Mouse (Mus musculus): ENCODE data around the gene Camk2b.
"Not testable (repeated sequence)": the region's sequence is repeated elsewhere in the genome, so short reads cannot be mapped to it uniquely, and the experiment has no call there.

The Camk2b gene

DNA sequence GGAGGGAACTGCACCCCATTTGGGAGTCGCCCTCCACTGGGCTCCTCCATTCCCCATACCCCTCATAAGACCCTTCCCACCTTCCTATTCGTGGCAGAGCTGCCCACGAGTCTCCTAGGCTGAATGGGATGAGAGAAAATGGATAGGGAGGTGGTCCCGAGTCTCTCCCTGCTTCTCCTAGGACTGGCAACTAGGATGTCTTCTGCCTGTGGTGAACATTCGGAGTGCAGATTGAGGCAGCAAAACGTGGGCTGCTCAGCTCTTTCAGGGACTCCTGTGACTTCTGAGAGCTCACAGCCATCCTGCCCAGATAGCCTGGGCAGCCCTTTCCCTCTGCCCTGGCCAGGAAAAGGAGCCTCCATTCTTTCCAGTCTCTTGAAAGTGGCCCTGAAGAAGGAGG is at the start of gene Camk2b:
Gene Camk2b, minus strand, starts transcription at position 187 of the 400 bp plus-strand sequence.
- no peak for DNase-seq (ENCODE audit: low read depth, low spot score)

DNA sequence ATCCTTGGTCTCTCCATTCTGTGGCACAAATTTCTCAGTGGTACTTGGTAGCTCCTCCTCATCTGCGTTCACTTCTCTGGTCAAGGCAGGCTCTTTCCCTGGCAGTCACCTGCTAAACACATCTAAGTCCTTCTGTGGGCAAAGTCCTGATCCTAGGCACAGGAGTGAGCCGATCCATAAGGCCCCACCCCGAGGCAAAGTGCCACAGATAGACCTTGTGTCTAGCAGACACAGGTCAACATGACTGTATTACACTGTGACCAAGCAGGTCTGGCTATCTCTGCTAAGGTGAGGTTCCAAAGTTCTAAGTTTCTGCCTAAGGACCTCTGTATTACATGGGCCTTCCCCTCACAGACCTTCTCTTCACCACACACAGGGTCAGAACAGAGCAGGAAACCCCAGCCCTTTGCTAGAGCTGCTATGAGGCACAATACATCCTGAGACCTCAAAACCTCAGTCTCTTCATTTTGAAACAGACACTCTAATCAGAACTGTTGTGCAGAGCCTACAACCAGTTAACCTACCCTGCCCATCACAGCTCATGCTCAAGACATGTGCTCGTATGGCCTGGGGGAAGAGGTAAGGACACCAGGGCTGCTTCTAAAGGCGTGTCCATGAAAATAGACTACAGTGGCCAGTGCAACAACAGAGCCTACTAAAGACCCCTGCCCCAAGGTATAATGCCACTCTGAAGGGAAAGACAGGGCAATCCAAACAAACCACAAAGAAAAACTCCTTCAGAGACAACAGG is 45.7 kb upstream of the Camk2b start:
- DNase-seq (ENCODE audit: low read depth, low spot score): no peak

DNA sequence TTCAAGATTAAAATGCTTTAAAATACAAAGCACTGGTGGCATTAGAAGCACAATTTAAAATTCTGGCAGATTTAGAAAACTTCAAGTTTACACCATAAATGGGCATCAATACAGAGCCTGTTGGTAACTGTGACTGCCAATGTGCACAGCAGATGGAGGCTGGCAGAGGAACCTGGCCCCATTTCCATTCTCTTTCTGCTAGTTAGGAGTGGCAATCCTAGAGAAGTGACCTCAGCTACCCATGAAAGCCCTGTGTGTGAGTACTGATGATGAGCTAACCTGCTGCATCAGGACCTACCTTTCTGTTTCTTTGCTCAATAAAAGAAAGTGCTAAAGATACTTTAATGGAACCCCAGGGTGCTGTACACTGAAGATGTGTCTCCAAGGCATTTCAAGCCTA is 43.8 kb upstream of the Camk2b start:
- no peak for DNase-seq (ENCODE audit: low read depth, low spot score)

DNA sequence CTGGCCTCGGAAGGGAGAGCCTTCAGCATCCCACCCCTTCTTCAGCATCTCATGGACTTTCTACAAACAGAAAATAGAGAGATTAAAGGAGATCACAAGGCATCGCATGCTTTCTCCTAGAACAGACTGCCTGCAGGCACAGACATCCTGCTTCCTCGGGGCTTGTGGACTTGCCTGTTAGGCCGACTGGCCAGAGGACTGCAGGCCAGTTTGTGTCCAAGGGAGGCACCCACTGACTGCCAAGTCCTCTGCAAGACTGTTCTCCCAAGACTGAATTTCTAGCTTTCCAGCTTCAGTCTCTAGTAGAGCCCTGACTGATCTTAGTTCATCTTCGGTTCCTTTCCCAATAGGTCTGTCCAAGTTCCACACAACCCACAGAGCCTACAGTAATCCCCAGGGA is 42.1 kb upstream of the Camk2b start:
- no peak for DNase-seq (ENCODE audit: low read depth, low spot score)

DNA sequence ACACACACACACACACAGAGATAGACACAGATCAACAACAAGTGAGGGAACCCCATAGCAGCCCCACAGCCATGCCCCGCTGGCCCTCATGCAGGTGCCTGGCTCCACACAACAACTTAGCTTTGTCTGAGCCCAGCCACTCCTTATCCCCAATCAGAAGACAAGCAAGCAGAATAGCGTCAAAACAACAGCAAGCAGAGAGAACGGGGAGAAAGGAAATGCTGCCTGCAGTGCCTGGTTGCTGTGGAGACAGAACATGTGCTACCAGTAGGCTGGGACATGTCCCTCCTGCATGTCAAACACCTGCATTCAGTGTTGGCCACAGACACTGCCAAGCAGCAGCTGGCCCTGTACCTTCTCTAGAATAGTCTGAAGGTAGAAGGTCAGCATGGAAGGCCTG is 41.6 kb upstream of the Camk2b start:
- DNase-seq (ENCODE audit: low read depth, low spot score): no peak

DNA sequence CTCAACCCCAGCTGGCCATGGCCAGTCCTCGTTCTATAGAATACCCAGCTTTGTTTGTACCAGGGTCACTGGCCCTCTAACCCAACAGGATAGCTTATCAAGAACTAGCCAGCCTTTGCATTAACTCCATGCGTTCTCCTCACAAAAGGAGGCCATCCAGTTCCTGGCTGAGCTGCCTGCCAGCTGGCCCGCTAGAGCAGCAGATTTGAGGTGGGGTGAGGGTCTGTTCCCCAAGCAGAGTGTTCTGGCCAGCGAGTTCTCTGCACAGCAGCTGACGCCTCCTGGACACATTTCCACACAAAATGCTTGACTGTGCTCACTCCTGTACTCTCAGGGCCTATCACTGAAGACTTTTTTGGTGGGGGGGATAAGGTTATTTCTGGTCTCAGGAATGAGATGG is 38.6 kb upstream of the Camk2b start:
- DNase-seq (ENCODE audit: low read depth, low spot score): no peak

DNA sequence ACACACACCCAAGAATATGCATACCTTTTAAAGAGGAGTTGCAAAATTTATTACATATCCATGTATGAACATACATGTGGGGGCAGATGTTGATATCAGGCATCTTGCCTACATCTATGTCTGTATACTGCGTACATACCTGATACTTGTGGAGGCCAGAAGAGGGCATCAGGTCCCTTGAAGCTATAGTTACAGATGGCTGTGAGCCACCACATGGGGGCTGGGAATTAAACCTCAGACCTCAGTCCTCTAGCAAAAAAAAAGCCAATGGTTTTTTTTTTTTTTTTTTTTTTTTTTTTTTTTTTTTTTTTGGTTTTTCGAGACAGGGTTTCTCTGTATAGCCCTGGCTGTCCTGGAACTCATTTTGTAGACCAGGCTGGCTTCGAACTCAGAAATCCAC is 30.5 kb upstream of the Camk2b start:
- DNase-seq (ENCODE audit: low read depth, low spot score): not testable (repeated sequence)

DNA sequence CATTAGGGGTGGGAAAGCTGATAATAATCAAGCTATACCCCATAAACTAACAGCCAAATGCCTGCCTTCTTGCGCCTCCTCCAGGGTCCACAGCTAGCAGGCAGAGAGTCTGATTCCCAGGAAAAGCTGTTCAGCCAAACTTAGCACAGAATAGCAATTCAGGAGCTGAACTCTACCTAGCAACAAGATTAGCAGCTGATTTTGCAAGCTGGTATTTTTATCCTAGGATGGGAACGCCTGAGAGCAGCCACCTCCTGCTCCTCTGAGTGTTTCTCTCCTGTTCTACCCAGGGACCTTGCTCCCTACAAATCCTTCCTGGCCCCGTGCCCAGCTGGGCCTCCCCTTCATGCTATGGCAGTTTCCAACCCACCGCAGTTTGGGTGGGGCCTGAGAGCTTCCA is 20.8 kb upstream of the Camk2b start:
- no peak for DNase-seq (ENCODE audit: low read depth, low spot score)

DNA sequence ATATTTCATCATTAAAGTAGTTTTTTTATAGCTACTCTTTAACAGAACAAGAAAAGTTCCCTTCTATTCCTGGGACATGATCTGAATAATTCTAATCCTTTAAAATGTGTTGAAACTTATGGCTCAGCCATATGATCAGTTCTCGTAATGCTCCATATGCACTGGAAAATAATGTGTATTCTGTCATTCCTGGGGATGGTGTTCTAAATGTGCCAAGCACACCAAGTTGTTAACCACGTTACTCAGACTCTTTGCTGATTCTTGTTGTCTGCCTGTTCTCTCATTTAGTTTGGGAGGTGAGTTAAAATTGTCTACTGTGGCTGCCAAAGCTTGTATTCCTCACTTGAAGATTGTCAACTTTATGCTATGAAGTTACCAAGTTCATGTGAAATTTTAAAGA is 12.6 kb upstream of the Camk2b start:
- DNase-seq (ENCODE audit: low read depth, low spot score): no peak

DNA sequence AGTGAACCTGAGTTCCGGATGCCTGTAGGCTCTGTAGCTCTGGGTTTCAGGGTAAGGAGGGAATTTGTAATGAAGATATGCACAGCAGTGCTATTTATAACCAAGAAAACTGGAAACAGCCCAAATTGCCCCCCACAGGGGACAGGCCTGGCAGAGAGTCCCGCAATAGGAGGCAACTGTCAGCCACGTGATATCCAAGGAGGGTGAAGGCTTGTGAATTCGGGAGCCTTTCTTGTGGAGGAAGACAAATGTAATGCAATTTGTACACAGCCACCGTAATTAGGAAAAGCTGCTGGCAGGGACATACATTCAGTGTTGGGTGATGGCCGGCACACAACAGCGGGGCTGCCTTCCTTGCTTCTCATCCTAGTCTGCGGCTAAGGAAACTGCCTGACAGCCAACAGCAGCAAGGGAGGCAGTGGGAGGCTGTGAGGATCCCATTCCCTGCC is 9.5 kb upstream of the Camk2b start:
- DNase-seq (ENCODE audit: low read depth, low spot score): no peak

DNA sequence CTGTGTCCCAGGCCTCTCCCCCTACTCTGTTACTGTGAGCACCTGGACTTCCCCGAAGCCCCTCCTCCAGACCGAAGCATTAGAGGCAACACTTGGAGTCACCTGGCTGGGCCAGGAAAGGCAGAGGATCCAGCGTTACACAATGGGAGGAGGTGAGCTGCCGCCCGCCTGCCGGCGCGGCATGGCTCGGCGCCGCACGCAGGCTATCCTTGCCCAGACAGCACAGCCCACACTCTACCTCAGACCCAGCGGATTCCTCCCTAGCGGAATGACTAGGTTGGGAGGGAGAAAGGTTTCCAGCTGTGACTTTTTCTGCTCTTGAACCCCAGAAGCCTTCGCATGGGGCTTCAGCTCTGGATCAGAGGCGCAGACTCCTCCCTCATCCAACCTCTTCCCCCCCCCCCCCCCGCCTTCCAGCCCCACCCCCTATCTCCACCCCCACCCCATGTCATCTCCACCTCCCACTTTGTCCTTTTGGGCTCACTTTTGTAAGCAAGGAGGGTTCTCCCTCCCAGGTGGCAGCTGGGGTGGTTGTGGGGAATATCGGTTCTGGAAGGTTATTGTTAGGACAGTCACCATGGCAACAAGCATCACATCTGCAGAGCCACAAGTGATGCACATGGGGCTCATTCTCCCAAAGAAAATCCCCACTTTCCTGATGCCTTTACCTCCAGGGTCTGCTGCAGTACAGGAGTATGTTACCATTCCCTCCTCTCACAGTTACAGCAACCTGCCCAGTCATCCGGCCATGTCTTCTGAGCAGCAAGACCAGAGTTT is 2.2 kb upstream of the Camk2b start:
- no peak for DNase-seq (ENCODE audit: low read depth, low spot score)

DNA sequence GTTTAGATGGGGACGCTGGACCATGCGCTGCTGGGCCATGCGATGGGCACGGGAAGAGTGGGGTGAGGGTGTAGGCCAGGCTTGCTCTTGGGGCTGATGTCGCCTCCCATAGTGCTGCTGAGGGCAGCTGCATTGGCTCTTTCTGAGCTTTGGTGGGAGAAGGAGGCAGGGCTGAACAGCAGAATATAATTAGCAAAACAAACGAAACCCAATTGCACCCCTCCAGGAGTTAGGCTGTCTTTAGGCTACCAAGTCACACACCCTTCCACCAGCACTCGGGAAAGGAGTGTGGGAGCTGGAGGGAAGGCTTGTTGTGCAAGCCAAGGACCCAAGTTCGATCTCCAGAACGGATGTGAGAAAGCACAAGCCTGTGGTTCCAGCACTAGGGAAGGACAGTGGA is 998 bp upstream of the Camk2b start:
- no peak for DNase-seq (ENCODE audit: low read depth, low spot score)

DNA sequence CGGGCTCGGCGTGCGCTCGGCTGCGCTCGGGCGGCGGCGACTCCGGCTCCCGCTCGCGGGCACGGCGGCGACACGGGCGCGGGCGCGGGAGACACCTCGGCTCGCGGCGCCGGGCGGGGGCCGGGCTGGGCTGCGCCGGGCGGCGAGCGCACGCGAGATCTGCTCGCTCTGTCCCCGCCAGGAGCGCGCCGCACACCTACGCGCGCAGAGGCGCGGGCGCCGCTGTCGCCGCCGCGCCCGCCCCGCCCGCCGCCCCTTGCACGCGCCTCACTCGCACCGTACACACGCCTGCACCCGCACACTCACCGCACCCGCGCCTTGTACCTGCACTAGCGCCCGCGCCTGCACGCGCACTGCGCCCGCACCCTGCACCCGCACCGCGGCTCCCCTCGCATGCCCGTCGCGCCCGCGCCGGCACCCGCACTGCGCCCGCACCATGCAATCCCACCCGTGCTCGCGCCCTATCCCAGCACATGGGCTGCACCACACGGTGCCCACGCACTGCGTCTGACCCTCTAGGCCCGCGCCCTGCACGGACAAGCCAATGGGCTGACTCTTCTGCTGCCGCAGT is 526 bp downstream of the Camk2b start:
- no peak for DNase-seq (ENCODE audit: low read depth, low spot score)

DNA sequence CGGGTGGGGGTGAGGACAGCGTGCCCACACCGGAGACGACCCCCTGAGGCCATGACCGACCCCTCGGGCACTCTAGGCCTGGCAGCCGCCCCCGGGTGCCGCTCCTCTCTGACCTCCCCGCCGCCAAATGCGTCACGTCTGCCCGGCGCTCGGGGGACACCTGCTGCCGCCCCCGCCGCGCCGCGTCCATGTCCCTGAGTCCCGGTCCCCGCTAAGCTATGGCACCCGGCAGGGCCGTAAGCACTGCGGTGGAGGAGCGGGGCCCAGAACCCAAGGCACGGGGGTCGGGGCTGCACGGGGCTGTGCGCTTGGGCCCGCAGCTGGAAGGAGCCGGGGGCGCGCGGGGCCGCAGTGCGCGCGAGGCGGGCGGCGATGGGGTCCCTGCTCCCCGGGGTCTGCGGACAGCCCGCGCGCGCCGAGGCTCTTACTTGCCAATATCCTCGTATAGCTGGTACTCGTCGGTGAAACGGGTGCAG is 1.1 kb downstream of the Camk2b start:
- no peak for DNase-seq (ENCODE audit: low read depth, low spot score)

DNA sequence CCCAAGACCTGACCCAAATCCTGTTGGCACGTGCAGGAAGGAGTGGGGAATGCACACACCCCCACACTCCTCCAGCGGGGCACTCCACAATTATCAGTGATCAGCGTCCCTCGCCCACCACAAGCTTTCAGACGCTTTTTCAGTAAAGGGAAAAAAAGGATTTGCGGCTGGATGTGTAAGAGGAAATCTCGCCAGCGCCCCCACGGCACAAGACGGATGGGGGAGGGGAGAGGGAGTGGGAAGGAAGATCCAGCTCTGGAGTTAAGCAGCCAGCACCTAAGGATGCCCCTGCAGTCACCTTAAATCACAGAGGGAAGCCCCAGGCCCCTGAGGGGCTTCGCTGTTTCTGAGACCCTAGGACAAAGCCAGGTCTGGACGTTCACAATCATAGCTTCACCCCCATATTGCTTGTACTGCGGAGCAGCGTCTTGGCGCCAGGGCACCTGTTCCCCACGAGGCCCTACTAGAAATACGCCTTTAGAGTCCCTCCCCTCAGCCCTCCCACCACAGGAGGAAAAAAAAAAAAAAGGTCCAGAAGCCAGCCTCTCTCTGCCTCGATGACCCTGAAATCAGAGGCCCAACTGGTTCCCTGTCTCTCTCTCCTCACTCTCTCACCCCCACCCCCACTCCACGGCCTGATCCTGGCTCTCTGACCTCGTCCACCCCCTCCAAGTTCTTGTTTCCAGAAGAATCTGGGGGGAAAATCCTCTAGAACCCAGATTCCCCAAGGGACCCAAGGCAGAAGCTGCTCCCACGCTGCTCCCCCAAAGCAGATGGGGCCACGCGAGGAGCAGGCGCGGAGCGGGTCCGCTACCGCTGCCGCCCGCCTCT is 1.7 kb downstream of the Camk2b start:
- no peak for DNase-seq (ENCODE audit: low read depth, low spot score)

DNA sequence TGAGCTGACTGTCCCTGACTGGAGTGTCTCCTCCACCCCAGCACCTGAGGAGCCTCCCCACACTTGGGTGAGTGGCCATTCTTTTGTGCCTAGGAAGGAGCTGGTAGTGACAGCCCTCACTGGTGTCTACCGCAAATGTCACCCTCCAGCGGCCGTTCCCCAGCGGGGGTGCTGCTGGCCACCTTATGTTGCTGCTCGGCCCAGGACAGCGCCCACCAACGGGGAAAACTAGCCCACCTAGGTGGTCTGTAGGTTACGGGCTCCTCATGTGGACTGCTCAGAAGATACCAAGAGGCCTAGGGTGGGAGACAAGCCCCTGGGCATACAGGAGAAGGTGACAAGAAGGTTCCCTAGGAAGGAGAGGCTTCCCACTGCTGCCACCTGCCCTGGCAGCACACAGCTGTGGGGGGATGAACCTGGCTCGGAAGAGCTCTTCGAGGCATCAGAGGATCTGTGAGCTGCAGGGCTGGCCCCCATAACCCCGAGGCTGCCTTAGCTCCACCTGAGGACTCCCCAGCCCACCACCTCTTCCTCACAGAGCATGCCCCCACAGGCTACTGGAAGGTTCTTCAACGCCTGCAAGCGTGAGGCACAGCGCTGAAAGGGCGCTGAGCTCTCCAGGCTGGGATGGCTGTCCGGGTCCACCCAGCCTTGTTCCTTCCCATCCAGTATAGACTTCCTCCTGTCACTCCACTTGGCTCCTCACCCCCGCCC is 2.5 kb downstream of the Camk2b start:
- no peak for DNase-seq (ENCODE audit: low read depth, low spot score)

DNA sequence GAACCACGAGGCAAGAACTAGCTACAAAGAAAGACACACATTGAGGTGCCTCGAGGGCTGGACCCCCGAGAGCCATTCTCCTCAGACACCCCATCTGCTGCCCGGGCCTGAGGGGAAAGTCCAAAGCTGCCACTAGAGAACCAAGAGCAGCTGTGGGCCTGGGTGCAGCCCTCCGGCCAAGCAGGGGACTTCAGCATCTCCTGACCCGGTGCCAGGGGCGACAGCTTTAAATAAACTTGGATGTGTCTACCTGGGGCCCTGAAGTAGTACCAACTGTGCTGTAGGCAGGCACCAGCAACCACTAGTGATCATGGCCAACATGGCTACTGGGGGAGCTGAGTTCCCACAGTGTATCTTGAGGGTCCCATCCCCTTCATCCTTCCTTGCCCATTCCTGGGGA is 3.1 kb downstream of the Camk2b start:
- DNase-seq (ENCODE audit: low read depth, low spot score): no peak

DNA sequence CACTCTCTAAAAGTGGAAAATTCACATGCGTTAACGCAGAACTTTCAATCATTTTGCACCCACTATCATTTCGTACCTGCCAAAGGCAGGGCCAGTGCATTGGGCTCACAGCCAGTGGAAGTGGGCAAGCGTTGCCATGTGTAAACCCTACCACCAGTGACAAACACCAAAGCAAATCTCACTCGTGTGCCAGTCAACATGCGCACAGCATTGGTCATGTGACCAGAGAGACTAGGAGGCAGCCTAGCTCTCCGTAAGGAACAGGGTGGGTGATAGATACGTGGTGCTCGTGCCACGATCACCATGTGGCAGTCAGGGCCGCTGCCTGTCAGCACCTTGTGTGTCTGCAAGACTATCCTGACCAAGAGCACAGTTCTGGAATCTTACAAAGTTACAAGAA is 3.8 kb downstream of the Camk2b start:
- no peak for DNase-seq (ENCODE audit: low read depth, low spot score)

DNA sequence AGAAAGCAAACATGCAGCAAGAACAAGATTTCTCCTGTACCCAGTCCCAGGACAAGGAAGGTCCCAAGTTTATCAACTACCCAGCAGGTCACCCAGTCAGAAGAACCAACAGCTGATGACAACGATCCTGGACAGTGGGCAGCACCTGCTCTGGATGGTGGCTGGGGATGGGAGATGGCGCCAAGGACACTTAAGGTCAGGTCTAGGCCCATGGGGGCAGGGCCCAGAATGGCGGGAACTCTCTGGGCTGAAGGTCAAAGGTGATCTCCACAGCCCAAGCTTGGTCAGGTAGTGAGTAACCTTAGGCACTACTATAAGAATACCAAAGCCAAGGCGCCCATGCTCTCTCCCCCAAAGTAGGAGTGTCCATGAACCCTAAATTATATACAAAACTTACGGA is 4.3 kb downstream of the Camk2b start:
- no peak for DNase-seq (ENCODE audit: low read depth, low spot score)

DNA sequence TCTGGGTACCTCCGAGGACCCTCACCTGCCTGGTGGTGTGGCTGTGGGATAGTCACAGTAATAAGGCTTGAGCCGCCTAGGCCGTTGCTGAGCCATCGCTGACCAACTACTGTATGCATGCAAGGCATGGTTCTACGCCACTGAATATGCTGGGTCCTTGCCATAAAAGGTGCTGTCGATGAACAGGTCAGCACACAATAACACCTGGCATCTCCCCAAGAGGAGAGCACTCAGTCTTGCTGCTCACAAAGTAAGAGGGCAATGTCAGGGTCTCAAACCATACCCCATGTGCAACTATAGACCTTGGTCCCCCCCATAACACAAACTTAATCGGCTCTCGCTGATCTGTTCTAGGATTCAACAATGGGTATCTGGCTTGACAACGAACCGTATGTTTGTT is 7.0 kb downstream of the Camk2b start:
- DNase-seq (ENCODE audit: low read depth, low spot score): no peak

DNA sequence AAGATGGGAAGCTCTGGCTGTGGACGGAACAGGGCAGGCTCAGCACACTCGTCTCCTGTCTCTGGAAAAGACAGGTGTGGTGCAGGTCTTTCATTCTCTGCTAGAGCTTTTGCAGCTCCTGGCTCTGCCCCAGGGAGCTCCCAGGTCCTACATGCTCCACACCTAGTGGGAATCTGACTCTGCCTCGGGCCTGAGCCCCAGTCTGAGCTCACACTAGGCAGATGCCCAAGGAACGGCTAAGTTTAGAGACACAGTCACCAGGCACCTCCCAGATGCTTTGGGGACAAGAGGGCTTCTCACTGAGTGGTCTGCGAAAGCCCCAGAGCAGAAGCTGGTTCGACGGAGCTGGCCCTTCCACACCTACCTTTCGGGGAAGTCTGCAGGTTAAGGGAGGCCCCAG is 12.8 kb downstream of the Camk2b start:
- DNase-seq (ENCODE audit: low read depth, low spot score): no peak
